Mouse (Mus musculus): ENCODE data around the gene Suox. TPM values are rescaled to one million over a fixed set of nuclear protein-coding genes. Genes with fewer than 3 reads are reported as not detected.
"Not testable (repeated sequence)": the region's sequence is repeated elsewhere in the genome, so short reads cannot be mapped to it uniquely, and the experiment has no call there.

Suox gene
- polyA plus RNA-seq, 1 experiment: 7.0 TPM

GRCm38 (mm10) chr10:128625287-128625894 lies 48.5 kb downstream of the Suox start:
- Histone ChIP-seq H3K4me3 (ENCODE audit: control insufficient read depth, low read depth, low read length) (peak overlapping the region; percentile 95), H3K27ac (ENCODE audit: control insufficient read depth, insufficient read depth, low read depth, low read length) (peak overlapping the region; percentile 92), H3K4me1 (ENCODE audit: control insufficient read depth, insufficient read depth, low read length) (no peaks in the 10 kb centered on the region), H3K36me3 (ENCODE audit: control insufficient read depth, insufficient read depth, low read length) (no peaks in the 10 kb centered on the region), H3K27me3 (ENCODE audit: control insufficient read depth, insufficient read depth, low read length) (no peaks in the 10 kb centered on the region)
- TF ChIP-seq CTCF (IDR thresholded peaks at IDR 0.05; ENCODE audit: control insufficient read depth, insufficient read depth, insufficient replicate concordance, low read depth, low read length) (no peak), POLR2A (IDR thresholded peaks at IDR 0.05; ENCODE audit: control insufficient read depth, low read depth, low read length) (no peak)

GRCm38 (mm10) chr10:128623106-128623613 lies 50.7 kb downstream of the Suox start:
- not testable (repeated sequence) for H3K36me3 ChIP-seq (ENCODE audit: control insufficient read depth, insufficient read depth, low read length); H3K4me3 ChIP-seq (ENCODE audit: control insufficient read depth, low read depth, low read length); H3K27ac ChIP-seq (ENCODE audit: control insufficient read depth, insufficient read depth, low read depth, low read length); H3K4me1 ChIP-seq (ENCODE audit: control insufficient read depth, insufficient read depth, low read length); H3K27me3 ChIP-seq (ENCODE audit: control insufficient read depth, insufficient read depth, low read length)

- TF ChIP-seq CTCF (IDR thresholded peaks at IDR 0.05; ENCODE audit: control insufficient read depth, insufficient read depth, insufficient replicate concordance, low read depth, low read length) (no peak), POLR2A (IDR thresholded peaks at IDR 0.05; ENCODE audit: control insufficient read depth, low read depth, low read length) (no peak)
- Histone ChIP-seq H3K27ac (ENCODE audit: control insufficient read depth, insufficient read depth, low read depth, low read length) (no peak overlapping the region), H3K4me3 (ENCODE audit: control insufficient read depth, low read depth, low read length) (no peak overlapping the region), H3K27me3 (ENCODE audit: control insufficient read depth, insufficient read depth, low read length) (no peaks in the 10 kb centered on the region), H3K36me3 (ENCODE audit: control insufficient read depth, insufficient read depth, low read length) (no peaks in the 10 kb centered on the region), H3K4me1 (ENCODE audit: control insufficient read depth, insufficient read depth, low read length) (no peaks in the 10 kb centered on the region)
Observed at GRCm38 (mm10) chr10:128622702-128623101, 51.2 kb downstream of the Suox start.

- Histone ChIP-seq H3K27me3 (ENCODE audit: control insufficient read depth, insufficient read depth, low read length) (no peaks in the 10 kb centered on the region), H3K4me1 (ENCODE audit: control insufficient read depth, insufficient read depth, low read length) (no peaks in the 10 kb centered on the region), H3K27ac (ENCODE audit: control insufficient read depth, insufficient read depth, low read depth, low read length) (no peak overlapping the region), H3K36me3 (ENCODE audit: control insufficient read depth, insufficient read depth, low read length) (no peaks in the 10 kb centered on the region), H3K4me3 (ENCODE audit: control insufficient read depth, low read depth, low read length) (no peak overlapping the region)
- TF ChIP-seq POLR2A (IDR thresholded peaks at IDR 0.05; ENCODE audit: control insufficient read depth, low read depth, low read length): no peak
- TF ChIP-seq CTCF (IDR thresholded peaks at IDR 0.05; ENCODE audit: control insufficient read depth, insufficient read depth, insufficient replicate concordance, low read depth, low read length): no peak
Observed at GRCm38 (mm10) chr10:128621986-128622520, 51.8 kb downstream of the Suox start.

DNA sequence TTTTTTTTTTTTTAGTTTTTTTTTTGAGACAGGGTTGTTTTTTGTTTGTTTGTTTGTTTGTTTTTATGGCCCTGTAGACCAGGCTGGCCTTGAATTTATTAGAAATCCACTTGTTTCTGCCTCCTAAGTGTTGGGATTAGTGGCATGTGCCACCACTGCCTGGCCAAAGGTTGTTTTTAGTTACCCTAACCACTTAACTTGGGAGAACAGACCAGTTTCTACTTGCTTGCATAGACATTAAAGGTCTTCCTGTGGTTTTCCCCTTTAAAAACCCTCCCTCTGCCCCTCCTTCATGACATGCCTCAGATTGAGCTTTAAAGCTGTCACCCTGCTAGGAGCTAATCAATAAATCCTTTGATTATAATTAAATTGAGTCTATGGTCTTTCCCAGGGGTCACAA lies 53.6 kb downstream of the Suox start:
- Histone ChIP-seq H3K27ac (ENCODE audit: control insufficient read depth, insufficient read depth, low read depth, low read length) (no peak overlapping the region), H3K4me3 (ENCODE audit: control insufficient read depth, low read depth, low read length) (no peak overlapping the region), H3K36me3 (ENCODE audit: control insufficient read depth, insufficient read depth, low read length) (no peaks in the 10 kb centered on the region), H3K27me3 (ENCODE audit: control insufficient read depth, insufficient read depth, low read length) (no peaks in the 10 kb centered on the region), H3K4me1 (ENCODE audit: control insufficient read depth, insufficient read depth, low read length) (peaks cover under 1% of the 10 kb centered on the region; the same call in 1 of the 2 replicates)
- TF ChIP-seq POLR2A (IDR thresholded peaks at IDR 0.05; ENCODE audit: control insufficient read depth, low read depth, low read length) (no peak), CTCF (IDR thresholded peaks at IDR 0.05; ENCODE audit: control insufficient read depth, insufficient read depth, insufficient replicate concordance, low read depth, low read length) (no peak)

Other genes with a start within 250 kb of the Suox start
- gene Smarcc2, start 214.8 kb downstream of the Suox start, polyA plus RNA-seq (2012; rRNA removed): 138 and 141 TPM in 2 replicates
- 191 and 248 TPM in 2 replicates for gene Myl6, start 179.9 kb downstream of the Suox start, polyA plus RNA-seq (2012; rRNA removed)
- 20.3 and 23.2 TPM in 2 replicates for gene Myl6b, start 175.4 kb downstream of the Suox start, polyA plus RNA-seq (2012; rRNA removed)
- gene Esyt1, start 148.2 kb downstream of the Suox start, polyA plus RNA-seq (2012; rRNA removed): 1.6 and 3.1 TPM in 2 replicates
- gene Zc3h10, start 126.3 kb downstream of the Suox start, polyA plus RNA-seq (2012; rRNA removed): 29.9 and 33.9 TPM in 2 replicates
- gene Rpl41, start 124.8 kb downstream of the Suox start, polyA plus RNA-seq (2012; rRNA removed): 1,504 and 1,952 TPM in 2 replicates
- gene Pa2g4, start 108.1 kb downstream of the Suox start, polyA plus RNA-seq (2012; rRNA removed): 31.7 and 36.5 TPM in 2 replicates
- gene Erbb3, start 84.4 kb downstream of the Suox start, polyA plus RNA-seq (2012; rRNA removed): 0.77 and 2.1 TPM in 2 replicates
- gene Rps26, start 47.3 kb downstream of the Suox start, polyA plus RNA-seq (2012; rRNA removed): 296 and 407 TPM in 2 replicates
- gene Ikzf4, start 28.1 kb downstream of the Suox start, polyA plus RNA-seq (2012; rRNA removed): 0.84 and 1.2 TPM in 2 replicates
- gene Rab5b, start 22.2 kb upstream of the Suox start, polyA plus RNA-seq (2012; rRNA removed): 27.6 and 31.1 TPM in 2 replicates
- 24.6 and 27.7 TPM in 2 replicates for gene Pmel, start 30.1 kb upstream of the Suox start, polyA plus RNA-seq (2012; rRNA removed)
- gene Cdk2, start 31.0 kb upstream of the Suox start, polyA plus RNA-seq (2012; rRNA removed): 53.1 and 61.0 TPM in 2 replicates
- gene Dgka, start 70.8 kb upstream of the Suox start, polyA plus RNA-seq (2012; rRNA removed): 124 TPM in 2 replicates
- 19.5 TPM in 2 replicates for gene Pym1, start 73.8 kb upstream of the Suox start, polyA plus RNA-seq (2012; rRNA removed)
- 1.3 and 1.6 TPM in 2 replicates for gene Mmp19, start 116.8 kb upstream of the Suox start, polyA plus RNA-seq (2012; rRNA removed)
- 8.9 and 10.4 TPM in 2 replicates for gene Dnajc14, start 130.0 kb upstream of the Suox start, polyA plus RNA-seq (2012; rRNA removed)
- gene Tmem198b, start 130.3 kb upstream of the Suox start, polyA plus RNA-seq (2012; rRNA removed): 7.7 and 8.2 TPM in 2 replicates
- gene Sarnp, start 143.3 kb upstream of the Suox start, polyA plus RNA-seq (2012; rRNA removed): 11.0 and 13.2 TPM in 2 replicates
- gene Ormdl2, start 147.6 kb upstream of the Suox start, polyA plus RNA-seq (2012; rRNA removed): 77.4 and 91.8 TPM in 2 replicates
- gene Gdf11, start 217.6 kb upstream of the Suox start, polyA plus RNA-seq (2012; rRNA removed): 0.82 and 0.93 TPM in 2 replicates
- 28.8 and 30.9 TPM in 2 replicates for gene Cd63, start 226.9 kb upstream of the Suox start, polyA plus RNA-seq (2012; rRNA removed)
- gene Rdh5, start 248.8 kb upstream of the Suox start, polyA plus RNA-seq (2012; rRNA removed): 7.5 and 8.9 TPM in 2 replicates
- 97.9 and 108 TPM in 2 replicates for gene Bloc1s1, start 250.0 kb upstream of the Suox start, polyA plus RNA-seq (2012; rRNA removed)

All from testis, adult 2 months (tissue).